Mouse (Mus musculus) liver, embryonic 13.5 days (tissue): ENCODE data around the gene Gramd1b. TPM values are rescaled to one million over a fixed set of nuclear protein-coding genes. Genes with fewer than 3 reads are reported as not detected.

Source experiments
- ATAC-seq: fragments of 200-750 bp; cut with Nextera tagmentation; 2 replicates; pipeline ENCODE4 v1.8.0; 2017; ENCODE audit warnings: low read depth, mild to moderate bottlenecking, moderate number of reproducible peaks, moderate library complexity
- DNase-seq: peaks from one replicate; pipeline ENCODE4 v3.0.0; 2022
- H3K27ac ChIP-seq: fragments of 300-500 bp; sonication (generic); 2 replicates; pipeline ENCODE4 v1.5.1; 2015; ENCODE audit warnings: moderate library complexity, mild to moderate bottlenecking, inconsistent platforms
- H3K27me3 ChIP-seq: fragments of 300-500 bp; sonication (generic); 2 replicates; pipeline ENCODE4 v1.6.1; 2015; ENCODE audit warnings: mild to moderate bottlenecking, inconsistent platforms
- H3K36me3 ChIP-seq: fragments of 300-500 bp; sonication (generic); 2 replicates; pipeline ENCODE4 v1.6.1; 2015; ENCODE audit warnings: mild to moderate bottlenecking, inconsistent platforms
- H3K4me1 ChIP-seq: fragments of 300-500 bp; sonication (generic); replicated peaks from 2 replicates; pipeline ENCODE4 v1.6.1; 2015; ENCODE audit warnings: inconsistent platforms
- H3K4me2 ChIP-seq: fragments of 300-500 bp; sonication (generic); 2 replicates; pipeline ENCODE4 v1.6.1; 2015; ENCODE audit warnings: inconsistent platforms, mild to moderate bottlenecking, moderate library complexity
- H3K4me3 ChIP-seq: fragments of 300-500 bp; sonication (generic); replicated peaks from 2 replicates; pipeline ENCODE4 v1.5.1; 2015; ENCODE audit warnings: mild to moderate bottlenecking, inconsistent platforms
- H3K9ac ChIP-seq: fragments of 300-500 bp; sonication (generic); 2 replicates; pipeline ENCODE4 v1.6.1; 2015; ENCODE audit warnings: mild to moderate bottlenecking, inconsistent platforms
- H3K9me3 ChIP-seq: fragments of 300-500 bp; sonication (generic); replicated peaks from 2 replicates; pipeline ENCODE4 v1.6.1; 2016; ENCODE audit warnings: inconsistent platforms
- WGBS: fragments of 180-500 bp; shearing (Covaris S2); methylation state at CpG from one replicate; pipeline ENCODE4 v1.1.7; 2015; ENCODE audit not compliant: insufficient replicate concordance; 5-methylcytosine and 5-hydroxymethylcytosine counted together
- polyA plus RNA-seq: library from polyadenylated mRNA; unstranded; fragments of >200 nt; fragmentation: Nextera tagmentation; extraction: Ambion mirVana; gene quantifications from 2 replicates; pipeline ENCODE4 v1.2.1, GENCODE M21; 2015

Gramd1b gene
- polyA plus RNA-seq, 1 experiment from 2014 or later: 0.44 TPM

DNA sequence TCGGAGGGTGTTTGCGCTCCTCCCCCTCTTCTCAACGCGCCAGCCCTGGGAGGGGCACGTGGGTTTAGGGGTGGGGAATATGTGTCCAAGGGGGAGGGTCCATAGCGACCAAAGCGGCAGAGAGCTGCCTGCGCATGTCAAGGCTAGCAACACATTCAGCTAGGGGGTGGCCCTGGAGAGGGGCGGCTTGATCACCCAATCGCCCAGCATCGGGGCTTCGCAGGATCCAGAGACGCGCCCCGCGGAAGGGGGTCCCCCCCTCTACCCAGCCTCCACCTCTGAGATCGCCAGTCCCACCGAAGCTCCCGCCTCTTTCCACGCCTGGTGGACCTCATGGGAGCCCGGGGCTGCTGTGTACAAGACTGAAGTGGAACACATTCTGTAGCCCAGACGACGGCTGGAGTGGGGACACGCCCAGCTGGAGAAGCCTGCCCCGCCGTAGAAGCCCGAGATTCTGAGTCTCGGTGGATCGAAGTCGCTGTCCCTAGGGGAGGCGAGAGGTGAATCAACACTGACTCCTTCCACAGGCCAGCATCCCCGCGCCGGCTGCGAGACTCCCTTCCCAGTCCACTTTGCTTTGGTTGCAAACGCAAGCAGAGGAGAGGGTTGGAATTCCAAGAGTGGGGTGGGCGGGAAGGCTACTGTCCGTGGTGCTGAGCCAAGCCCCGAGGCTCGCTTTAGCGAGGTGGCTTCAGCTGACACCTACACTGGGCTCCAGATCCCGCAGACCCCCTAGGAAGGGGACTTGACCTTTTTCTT, 261.9 kb downstream of the Gramd1b start, which contains the start of gene Scn3b:
Gene Scn3b, plus strand, starts transcription at position 115 of the 759 bp plus-strand sequence.
- peak within 1 kb of the TSS; percentile 32 for H3K4me3 ChIP-seq
- no peaks in the 10 kb centered on the region for H3K9me3 ChIP-seq
- H3K4me2 ChIP-seq: peak within 1 kb of the TSS; percentile 57
- ATAC-seq: no peak
- H3K27me3 ChIP-seq: peaks cover 23% of the 10 kb centered on the region
- H3K27ac ChIP-seq: no peak within 1 kb of the TSS
- no peak for DNase-seq
- peaks cover 3% of the 10 kb centered on the region; the same call in 1 of the 2 replicates for H3K4me1 ChIP-seq
- 1% methylated on average over 40 of the region's 42 CpGs for WGBS
- H3K9ac ChIP-seq: no peak within 1 kb of the TSS
- H3K36me3 ChIP-seq: no peaks in the 10 kb centered on the region

DNA sequence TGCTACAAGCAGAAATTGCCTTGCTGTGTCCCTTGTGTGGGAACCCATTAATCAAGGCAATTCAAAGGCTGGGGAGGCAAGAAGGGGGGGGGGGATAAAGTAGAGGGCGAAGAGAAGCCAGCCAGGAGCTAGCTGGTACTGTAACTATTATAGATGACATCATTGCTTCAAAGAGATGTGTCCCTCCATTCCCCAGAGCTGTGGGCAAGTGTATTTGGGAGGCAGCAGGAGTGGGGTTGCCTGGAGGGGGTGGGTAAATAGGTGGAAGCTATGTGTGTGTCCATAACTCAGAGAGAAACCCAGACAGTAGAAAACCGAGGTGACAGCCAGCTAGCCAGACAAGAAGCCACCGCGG, 262.5 kb downstream of the Gramd1b start:
- DNase-seq: no peak
- no peak for ATAC-seq
- Histone ChIP-seq H3K27me3 (peaks cover 23% of the 10 kb centered on the region), H3K4me1 (peaks cover 3% of the 10 kb centered on the region; the same call in 1 of the 2 replicates), H3K27ac (no peak overlapping the region), H3K4me2 (peak overlapping the region; percentile 57), H3K36me3 (no peaks in the 10 kb centered on the region), H3K9me3 (no peaks in the 10 kb centered on the region), H3K9ac (no peak overlapping the region), H3K4me3 (peak overlapping the region; percentile 32; the same call in 1 of the 2 replicates)
- 4% methylated on average over 4 of the region's 4 CpGs for WGBS

DNA sequence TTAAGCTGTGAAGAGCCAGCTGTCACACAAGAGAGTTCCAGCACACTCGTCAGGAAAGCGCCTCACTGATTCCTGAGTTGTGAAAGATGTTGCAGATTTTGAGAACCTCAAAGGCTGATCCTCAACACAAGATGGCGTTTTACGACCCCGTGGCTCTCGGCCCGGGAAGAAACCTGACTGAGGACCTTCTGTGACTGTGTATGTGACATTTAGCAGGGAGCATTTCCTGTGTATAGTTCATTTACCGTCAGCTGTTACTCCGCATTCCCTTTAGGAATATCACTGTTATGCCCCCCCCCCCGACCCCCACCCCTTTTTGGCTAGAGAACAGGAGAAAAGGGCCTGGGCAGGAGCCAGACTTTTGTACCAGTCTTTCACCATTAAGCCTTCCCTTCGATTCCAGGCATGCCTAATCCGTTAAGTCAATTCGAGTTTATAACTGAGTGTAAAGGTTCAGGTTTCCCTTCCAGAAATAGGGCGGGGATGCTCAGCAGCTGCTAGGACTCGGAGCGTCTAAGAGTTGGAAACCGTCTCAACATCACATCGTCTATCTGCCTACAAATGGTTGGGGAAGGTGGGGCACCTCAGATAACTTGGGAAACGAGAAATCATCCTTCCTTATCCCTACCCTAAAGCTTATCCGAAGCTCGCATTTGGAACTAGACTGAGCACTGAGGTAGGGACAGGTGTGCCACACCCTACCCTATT, 263.0 kb downstream of the Gramd1b start:
- WGBS: 21% methylated on average over 20 of the region's 21 CpGs
- H3K9ac ChIP-seq: no peak overlapping the region
- H3K27me3 ChIP-seq: peaks cover 23% of the 10 kb centered on the region
- ATAC-seq: no peak
- no peaks in the 10 kb centered on the region for H3K36me3 ChIP-seq
- no peak overlapping the region; the same call in 1 of the 2 replicates for H3K4me2 ChIP-seq
- no peak overlapping the region for H3K27ac ChIP-seq
- H3K4me1 ChIP-seq: peaks cover 3% of the 10 kb centered on the region; the same call in 1 of the 2 replicates
- no peak overlapping the region for H3K4me3 ChIP-seq
- no peak for DNase-seq
- H3K9me3 ChIP-seq: no peaks in the 10 kb centered on the region

DNA sequence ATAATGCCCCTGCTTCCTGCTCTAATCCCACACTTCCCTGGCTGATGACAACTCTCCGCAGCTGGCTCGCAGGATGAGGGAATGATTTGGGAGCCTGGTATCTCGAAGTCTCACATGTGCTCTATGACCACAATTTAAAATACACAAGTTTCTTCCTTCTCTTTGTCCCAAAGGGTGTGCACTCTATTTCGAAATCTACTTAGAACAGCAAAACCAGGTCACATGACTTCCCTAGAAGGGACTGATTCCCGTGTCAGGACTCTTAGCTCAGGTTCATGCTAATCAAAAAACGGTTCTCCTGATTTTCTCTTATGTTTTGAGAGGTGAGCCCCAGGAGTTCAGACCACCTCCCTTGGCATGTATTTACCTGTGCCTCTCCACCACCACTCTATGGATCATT, 267.3 kb downstream of the Gramd1b start:
- no peak overlapping the region for H3K27ac ChIP-seq
- DNase-seq (no peak), ATAC-seq (no peak)
- no peaks in the 10 kb centered on the region for H3K9me3 ChIP-seq
- H3K9ac ChIP-seq: no peak overlapping the region
- WGBS: 24% methylated on average over 6 of the region's 6 CpGs
- no peak overlapping the region for H3K4me2 ChIP-seq
- H3K4me3 ChIP-seq: no peak overlapping the region
- peaks cover 11% of the 10 kb centered on the region for H3K27me3 ChIP-seq
- no peaks in the 10 kb centered on the region for H3K4me1 ChIP-seq
- H3K36me3 ChIP-seq: no peaks in the 10 kb centered on the region

DNA sequence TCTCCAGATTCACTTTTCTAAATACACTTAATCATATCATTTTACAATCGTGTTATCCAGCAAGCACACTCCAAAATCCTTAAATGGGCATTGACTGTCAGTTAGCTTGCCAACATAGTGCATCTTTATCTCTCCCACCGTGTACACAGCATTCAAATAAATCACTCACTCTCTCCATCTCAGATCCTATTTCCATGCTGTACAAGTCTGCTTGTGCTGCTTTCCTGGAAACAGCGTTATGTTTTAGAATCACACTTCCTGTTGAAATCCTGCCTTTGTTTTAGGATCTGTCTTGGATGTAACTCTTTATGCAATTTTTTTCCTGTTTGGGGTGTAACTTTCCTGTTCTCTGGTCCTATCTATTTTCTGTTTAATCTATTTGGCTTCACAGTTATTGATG, 278.7 kb downstream of the Gramd1b start:
- Histone ChIP-seq H3K9ac (no peak overlapping the region), H3K4me1 (no peaks in the 10 kb centered on the region), H3K27ac (no peak overlapping the region), H3K36me3 (no peaks in the 10 kb centered on the region), H3K4me2 (no peak overlapping the region), H3K4me3 (no peak overlapping the region), H3K27me3 (no peaks in the 10 kb centered on the region), H3K9me3 (0 out of 2 replicates have a peak, but pooled peaks cover 5% of the 10 kb centered on the region)
- no peak for DNase-seq
- no peak for ATAC-seq
- WGBS: 28% methylated on average over 3 of the region's 3 CpGs

DNA sequence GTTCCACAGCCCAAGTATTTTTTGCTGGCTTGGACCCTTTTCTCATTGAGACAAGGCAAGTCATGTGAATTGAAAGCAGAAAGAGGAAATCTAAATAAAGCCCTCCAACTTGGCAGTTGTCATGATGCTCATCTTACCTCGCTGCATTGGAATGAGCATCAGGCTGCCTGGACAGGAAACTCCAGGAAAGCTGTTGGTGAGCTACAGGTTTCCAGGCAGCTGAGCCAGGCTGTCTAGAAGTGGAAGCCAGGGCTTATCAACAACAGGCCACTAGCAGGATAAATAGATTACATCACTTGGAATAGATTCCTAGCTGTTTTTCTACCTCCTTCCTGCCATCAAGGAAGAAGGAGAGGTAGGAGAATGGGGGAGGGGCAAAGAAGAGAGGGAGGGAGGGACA, 282.1 kb downstream of the Gramd1b start:
- Histone ChIP-seq H3K4me3 (no peak overlapping the region), H3K4me1 (no peaks in the 10 kb centered on the region), H3K27me3 (no peaks in the 10 kb centered on the region), H3K9me3 (0 out of 2 replicates have a peak, but pooled peaks cover 5% of the 10 kb centered on the region), H3K36me3 (no peaks in the 10 kb centered on the region), H3K27ac (no peak overlapping the region), H3K9ac (no peak overlapping the region), H3K4me2 (no peak overlapping the region)
- ATAC-seq (no peak), DNase-seq (no peak)
- 27% methylated on average over 1 of the region's 1 CpGs for WGBS

DNA sequence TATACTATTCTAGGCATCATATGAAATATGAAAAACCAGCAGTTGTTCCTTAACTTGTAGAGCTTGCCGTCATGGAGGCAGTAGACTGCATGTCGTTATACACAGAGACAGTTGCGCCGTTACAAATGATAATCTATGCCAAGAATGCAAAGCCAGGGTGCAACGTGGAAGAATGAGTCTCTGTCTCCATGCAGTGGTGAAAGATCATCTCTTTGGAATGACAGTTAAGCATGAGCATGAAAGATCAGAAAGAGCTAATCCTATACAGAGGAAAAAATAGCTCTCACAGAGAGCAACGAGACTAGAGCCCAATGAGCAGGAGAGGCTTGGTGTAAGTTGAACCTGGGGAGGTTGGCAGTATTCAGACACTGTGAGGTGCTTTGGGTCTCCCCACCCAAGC, 284.5 kb downstream of the Gramd1b start:
- Histone ChIP-seq H3K4me3 (no peak overlapping the region), H3K36me3 (no peaks in the 10 kb centered on the region), H3K27me3 (no peaks in the 10 kb centered on the region), H3K4me1 (no peaks in the 10 kb centered on the region), H3K27ac (no peak overlapping the region), H3K4me2 (no peak overlapping the region), H3K9me3 (0 out of 2 replicates have a peak, but pooled peaks cover 5% of the 10 kb centered on the region), H3K9ac (no peak overlapping the region)
- WGBS: 75% methylated on average over 6 of the region's 6 CpGs
- DNase-seq (no peak), ATAC-seq (no peak)

DNA sequence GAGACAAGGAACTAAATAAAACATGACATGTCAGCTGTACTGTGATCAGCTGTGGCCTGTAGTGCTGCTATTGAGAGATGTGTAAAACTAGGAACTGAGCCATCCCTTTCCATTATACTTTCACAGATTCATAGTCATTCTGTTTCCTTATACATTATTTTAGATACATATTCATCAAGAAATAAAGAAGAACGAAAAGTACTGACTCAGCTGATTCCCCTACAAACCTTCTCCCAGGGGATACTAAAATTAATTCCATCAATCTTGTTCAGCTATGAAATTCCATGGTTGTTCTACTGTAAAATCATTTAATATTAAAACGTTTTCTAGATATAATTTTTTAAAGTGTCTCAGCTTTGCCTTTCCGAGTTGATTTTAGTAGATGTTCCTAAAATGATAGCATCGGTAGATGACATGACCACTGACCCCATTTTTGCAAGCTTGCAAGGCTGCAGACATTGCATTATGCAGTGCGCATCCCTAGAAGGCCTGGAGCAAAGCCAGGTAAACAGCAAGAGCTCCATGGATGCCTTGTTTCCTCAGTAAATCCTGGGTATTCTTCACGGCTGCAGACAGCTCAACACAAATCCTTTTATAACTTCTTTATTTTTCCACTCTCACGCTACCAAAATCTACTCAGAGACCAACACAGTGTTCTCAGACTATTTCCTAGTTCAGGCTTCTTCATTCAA, 285.1 kb downstream of the Gramd1b start:
- WGBS: 70% methylated on average over 7 of the region's 7 CpGs
- ATAC-seq: no peak

DNA sequence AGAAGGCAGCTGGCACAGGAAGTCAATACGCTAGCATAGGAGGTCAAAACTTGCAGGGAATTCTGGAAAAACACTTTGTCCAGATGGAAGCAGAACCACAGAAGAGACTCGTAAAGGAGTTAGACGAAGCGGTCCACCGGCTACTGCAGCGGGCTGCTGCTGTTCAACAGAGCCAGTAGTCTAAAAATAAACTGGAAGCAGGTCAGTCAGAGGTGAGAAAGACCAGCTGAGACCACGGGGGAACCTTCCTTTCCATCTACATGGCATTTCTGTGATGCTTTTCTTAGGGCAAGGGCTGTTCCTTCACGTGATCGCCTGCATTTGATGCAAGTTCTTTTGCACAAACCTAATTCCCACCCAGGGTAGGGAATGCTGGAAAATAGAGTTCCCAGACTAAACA, 285.7 kb downstream of the Gramd1b start:
- no peak for DNase-seq
- no peak overlapping the region for H3K9ac ChIP-seq
- 62% methylated on average over 9 of the region's 9 CpGs for WGBS
- no peaks in the 10 kb centered on the region for H3K4me1 ChIP-seq
- ATAC-seq: no peak
- H3K27ac ChIP-seq: no peak overlapping the region
- 0 out of 2 replicates have a peak, but pooled peaks cover 5% of the 10 kb centered on the region for H3K9me3 ChIP-seq
- peaks cover 12% of the 10 kb centered on the region for H3K27me3 ChIP-seq
- no peak overlapping the region for H3K4me2 ChIP-seq
- no peaks in the 10 kb centered on the region for H3K36me3 ChIP-seq
- H3K4me3 ChIP-seq: no peak overlapping the region

More for the DNA sequence above, 285.1 kb downstream of the Gramd1b start:
- H3K4me3 ChIP-seq: no peak overlapping the region
- H3K4me2 ChIP-seq: no peak overlapping the region
- H3K36me3 ChIP-seq: no peaks in the 10 kb centered on the region
- H3K9me3 ChIP-seq: 0 out of 2 replicates have a peak, but pooled peaks cover 5% of the 10 kb centered on the region
- H3K27me3 ChIP-seq: peaks cover 5% of the 10 kb centered on the region
- H3K4me1 ChIP-seq: no peaks in the 10 kb centered on the region
- DNase-seq: no peak
- H3K27ac ChIP-seq: no peak overlapping the region
- H3K9ac ChIP-seq: no peak overlapping the region
